Mouse (Mus musculus) layer of hippocampus, adult 9-10 months (tissue): ENCODE data around the gene Mvd.

Experiments used
- DNase-seq: peaks from one replicate; pipeline ENCODE4 v3.0.0; 2022; ENCODE audit warnings: low spot score

The Mvd gene

GRCm38 (mm10) chr8:122426145-122426544 lies 17.1 kb downstream of the Mvd start:
- DNase-seq: no peak

- DNase-seq: no peak
Measured at GRCm38 (mm10) chr8:122423659-122424058, 19.6 kb downstream of the Mvd start.

- DNase-seq: no peak
Measured at GRCm38 (mm10) chr8:122423217-122423616, 20.0 kb downstream of the Mvd start.

GRCm38 (mm10) chr8:122421376-122422070 lies 21.7 kb downstream of the Mvd start, which contains the start of gene Il17c:
Il17c (plus strand) TSS chr8:122422020.
- DNase-seq: no peak

- no peak for DNase-seq
Measured at GRCm38 (mm10) chr8:122419881-122420555, 23.2 kb downstream of the Mvd start.

DNA sequence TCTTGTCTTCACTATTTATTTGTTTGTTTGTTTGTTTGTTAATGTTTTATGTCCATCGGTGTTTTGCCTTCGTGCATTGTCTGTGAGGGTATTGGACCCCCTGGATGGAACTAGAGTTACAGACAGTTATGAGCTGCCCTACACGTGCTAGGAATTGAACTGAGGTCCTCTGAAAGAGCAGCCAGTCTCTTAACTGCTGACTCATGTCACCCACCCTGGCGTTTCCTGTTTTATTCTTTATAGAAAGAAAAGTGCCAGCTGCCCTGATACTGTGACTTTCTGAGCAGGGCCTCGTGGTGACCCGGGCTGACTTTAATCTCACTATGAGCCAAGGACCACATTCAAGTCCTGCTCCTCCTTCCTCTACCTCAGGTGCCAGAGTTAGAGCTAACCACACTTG lies 27.7 kb downstream of the Mvd start:
- no peak for DNase-seq

DNA sequence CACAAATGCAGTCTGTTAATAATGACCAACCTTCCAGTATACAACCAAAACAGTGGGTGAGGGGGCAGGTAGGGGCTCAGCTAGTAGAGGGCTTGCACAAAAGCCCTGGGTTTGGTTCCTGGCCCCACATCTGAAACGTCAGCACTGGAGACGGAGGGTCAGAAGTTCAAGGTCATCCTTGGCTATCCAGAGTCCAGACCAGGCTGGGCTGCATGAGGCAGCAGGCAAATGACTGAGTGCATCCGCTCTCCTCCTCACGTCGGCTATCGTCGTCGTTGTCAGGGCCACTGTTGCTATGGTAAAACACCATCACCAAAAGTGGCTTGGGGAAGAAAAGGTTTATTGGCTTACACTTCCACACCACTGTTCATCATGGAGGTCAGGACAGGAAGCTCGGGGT lies 28.9 kb downstream of the Mvd start:
- DNase-seq: no peak

DNA sequence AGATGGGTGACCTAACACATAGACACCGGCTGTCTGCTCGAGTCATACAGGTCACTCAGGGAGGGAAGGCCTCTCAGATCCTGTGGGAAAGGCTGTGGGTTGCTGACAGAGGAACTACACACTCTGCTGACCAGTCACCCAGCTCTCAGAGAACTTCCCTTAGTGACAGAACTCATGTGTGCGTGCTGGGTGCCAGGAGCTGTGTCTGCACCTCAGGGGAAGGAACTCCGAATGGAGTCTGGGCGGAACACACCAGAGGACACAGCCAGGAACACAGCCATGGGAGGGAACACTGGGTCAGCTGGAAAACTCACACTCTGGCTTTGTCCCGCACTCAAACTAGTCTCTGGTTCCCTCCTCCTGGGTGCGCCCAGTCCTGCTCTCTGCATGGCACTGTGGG lies 35.5 kb downstream of the Mvd start:
- no peak for DNase-seq

GRCm38 (mm10) chr8:122405146-122405805 lies 37.9 kb downstream of the Mvd start:
- DNase-seq: no peak

DNA sequence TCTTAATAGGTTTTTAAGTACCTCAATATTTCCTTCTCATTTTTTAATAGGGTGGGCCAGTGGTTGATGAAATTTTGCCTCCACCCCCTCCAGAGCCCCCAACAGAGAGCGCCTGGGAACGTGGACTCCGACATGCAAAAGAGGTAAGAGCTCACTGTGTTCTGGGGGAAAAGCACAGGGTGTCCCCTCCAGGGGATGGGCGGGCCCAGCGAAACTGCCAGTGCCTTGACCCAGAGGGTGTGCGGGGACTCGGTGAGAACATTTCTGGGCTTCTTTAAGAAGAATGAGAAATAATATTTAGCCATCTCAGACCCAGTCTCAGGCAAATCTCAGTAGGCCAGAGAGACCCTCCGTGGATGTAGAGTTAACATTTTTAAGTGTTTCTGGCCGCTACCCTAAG lies 45.0 kb downstream of the Mvd start:
- DNase-seq: no peak

- no peak for DNase-seq
Measured at GRCm38 (mm10) chr8:122395291-122395690, 47.9 kb downstream of the Mvd start.

GRCm38 (mm10) chr8:122393717-122394116 lies 49.5 kb downstream of the Mvd start:
- DNase-seq: no peak

DNA sequence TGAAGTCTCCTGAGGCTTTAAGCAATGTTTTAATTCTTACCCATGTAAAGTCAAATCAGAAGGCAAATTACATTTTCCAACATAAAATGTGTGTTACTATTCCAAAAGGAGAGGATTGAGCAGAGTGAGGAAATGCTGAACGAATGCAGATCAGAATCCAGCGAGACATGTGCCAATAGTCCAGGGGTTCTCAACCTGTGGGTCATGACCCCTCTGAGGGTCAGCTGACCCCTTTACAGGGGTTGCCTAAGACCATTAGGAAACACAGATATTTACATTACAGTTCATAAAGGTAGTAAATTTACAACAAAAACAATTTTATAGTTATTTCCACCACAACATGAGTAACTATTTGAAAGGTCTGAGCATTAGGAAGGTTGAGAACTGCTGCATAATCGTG lies 52.5 kb downstream of the Mvd start:
- no peak for DNase-seq

DNA sequence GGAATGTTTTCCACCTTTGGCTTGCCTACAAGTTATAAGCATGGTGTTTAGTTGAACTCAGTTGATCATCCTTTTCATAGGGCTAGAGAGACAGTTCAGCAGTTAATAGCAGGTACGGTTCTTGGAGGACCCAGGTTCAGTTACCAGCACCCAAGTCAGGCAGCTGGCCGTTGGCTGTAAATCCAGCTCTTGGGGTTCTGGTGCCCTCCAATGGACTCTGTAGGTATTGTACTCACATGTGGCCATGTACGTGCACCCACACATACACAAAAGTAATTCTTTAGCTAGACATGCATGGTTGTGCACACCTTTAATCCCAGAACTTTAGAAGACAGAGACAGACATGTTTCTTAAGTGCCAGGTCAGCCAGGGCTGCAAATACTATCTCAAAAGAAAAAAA lies 53.9 kb downstream of the Mvd start:
- no peak for DNase-seq
